Mouse (Mus musculus) kidney, postnatal 4 days (tissue): ENCODE measurements around the gene Socs4.
A peak's percentile ranks its signal among the peaks of the same experiment; 100 is the strongest.
"Not testable (repeated sequence)": the region's sequence is repeated elsewhere in the genome, so short reads cannot be mapped to it uniquely, and the experiment has no call there.

Experiments
- DNase-seq, 2 experiments: peaks; one replicate each; pipeline ENCODE4 v3.0.0; 2021; ENCODE audit warnings: mixed read lengths in 2 of 2

Socs4 gene

DNA sequence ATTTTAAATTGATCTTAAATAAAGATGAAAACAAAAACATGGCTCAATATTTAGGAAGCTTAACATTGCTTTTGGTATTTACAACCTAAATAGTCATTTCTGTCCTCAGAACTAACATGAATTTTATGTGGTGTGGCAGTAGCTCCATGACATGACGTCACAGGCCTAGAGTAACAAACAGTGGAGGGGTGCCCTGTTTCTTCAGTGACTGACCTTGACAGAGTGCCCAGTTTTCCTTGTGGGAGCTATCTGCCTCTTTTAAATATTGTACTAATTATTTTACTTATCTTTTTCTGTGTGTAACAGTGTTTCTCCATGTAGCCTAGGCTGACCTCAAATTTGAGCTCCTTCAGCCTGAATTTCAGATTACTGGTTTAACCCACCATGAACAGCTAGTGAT, 15.0 kb downstream of the Socs4 start:
- DNase-seq, result no peak

DNA sequence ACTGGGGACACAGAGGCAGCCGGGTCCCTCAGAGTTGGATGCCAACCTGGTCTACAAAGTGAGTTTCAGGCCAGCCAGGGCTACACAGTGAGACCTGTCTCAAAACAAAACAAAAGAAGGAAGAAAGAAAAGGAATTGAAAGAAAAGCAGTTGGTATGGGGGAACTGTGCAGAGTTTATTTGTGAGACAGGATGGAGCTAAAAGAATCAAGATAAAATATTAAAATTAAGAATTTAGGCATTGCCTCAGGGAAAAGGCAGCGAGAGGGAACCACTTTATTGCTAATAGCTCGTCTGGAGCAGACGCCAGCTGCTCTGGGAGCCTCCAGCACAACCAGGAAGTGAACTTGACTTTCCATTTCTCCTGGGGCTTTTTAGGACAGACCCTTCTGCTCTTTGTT, 17.4 kb downstream of the Socs4 start:
- DNase-seq, result no peak

DNA sequence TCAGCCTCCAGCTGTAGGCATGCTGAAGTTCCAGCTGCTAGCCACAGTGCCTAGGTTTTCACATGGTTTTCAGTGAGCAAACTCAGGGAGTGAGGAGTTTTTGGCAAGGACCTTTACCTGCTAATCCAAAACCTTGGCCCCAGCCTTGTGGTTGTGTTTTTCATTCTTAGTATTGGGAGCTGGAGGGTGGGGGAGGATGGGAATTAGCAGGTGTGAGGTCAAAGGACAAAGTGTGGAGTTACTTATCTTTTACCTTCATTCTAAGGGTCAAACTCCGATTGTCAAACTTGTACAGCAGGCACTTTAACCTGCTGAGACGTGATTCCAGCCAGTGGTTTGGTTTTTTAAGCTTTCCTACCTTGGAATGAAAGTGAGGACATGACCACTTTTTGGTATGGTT, 19.5 kb downstream of the Socs4 start:
- DNase-seq, result no peak

DNA sequence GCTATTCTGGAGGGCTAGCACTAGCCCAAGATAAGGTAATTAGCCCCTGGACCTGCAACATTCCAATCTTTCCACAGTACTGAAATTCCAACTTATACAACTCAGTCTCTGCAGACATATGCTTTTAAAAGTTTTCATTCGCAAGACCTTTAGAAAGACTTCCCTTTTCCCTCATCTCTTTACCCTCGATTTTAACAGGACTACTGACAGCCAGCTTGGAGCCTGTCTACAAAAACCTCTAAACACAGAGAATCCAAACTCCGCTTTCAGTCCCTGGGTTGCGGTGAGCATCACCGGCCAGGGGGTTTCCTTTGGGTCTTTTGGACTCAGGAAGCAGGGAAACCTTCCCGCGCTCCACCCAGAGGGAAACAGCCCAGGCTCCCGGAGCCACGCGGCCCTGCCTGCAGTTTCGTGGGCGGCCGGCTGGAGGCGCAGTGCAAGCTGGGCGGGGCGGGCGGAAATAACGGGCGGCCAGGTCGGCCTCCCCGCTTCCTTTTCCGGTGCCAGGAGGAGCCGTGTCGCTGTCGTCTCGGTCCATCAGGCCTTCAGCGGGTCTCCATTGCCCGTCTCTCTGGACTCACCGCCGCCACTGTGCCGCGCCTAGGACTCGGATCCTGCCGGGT, 21.2 kb downstream of the Socs4 start, which contains the start of gene Mapk1ip1l:
Gene Mapk1ip1l (plus strand): TSS at position 482 of the 623 bp plus-strand sequence.
- DNase-seq, result peak; percentile 95

DNA sequence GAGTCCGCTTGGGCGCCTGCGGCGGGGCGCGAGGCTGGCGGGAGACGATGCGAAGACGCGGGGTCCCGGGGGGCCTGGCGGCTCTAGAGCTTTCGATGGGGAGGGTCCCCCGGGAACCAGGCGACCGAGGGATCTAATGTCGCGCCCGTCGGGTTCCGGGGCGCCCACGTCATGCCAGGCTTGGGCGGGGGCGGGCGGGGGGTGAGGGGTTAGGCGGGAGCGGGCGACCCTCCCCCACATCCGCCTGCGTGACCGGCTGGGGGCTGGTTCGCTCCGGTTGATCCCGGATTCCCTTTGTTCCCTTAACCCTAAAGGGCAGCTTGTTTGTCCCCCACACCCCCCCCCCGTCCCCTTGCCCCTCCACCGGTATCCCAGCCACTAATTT, 21.7 kb downstream of the Socs4 start:
- DNase-seq, result peak; percentile 61 to 74

DNA sequence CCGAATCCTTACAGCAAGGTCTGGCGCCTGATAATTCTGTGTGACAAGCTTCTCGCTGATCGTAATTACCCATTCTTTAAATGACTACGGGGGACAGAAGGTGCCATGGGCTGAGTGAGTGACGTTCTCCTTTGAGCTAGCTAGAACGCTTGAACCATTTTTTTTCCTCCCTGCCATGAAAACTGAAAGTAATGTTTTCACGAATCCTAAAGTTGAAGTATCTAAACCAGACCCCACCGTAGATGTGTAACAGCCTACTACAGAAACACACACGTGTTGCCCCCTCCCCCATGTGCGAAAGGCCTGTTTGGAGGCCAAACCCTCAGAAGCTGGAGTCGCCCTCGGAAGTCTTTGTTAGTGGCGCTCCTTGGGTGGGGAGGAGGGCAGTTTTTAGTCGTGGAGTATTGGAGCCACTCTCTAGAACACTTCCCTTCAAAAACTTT, 22.1 kb downstream of the Socs4 start:
- peak; percentile 57 to 66 for DNase-seq

DNA sequence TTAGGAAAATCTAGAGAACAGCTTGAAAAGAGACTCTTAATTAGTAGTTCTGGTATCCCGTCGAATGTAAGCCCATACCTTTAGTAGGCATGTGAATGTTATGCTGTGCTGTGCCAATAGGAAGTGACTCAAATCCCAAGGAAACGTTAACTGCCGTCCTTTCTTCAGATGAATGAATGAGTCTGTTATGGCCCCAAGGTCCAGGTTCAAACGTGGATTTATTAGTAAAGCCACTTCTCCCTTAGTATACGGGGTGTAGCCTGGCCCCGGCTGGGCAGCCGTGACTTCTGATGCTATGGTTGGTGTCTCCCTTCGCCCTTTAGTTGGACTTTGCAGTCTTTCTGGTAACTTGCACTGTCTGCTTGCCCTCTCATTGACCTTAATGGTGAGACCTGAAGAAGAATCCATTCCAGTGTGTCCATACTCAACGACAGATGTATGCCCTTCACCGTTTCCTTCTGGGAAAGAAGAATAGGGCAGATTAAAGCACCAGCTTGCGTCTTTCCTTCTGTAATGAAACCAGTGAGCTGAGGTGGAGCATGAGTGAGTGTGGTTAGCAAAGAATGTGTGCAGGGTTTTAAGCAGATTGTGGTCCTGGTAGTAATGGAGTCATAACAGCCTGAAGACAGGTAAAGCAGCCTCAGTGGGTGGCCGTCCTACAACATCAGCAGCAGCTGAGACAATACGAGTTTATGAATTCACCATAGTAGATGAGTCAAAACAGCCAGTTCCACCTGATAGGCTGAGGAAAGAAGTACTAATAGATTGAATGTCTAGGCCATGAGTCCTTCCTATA, 26.4 kb downstream of the Socs4 start:
- no peak for DNase-seq

- no peak for DNase-seq
Measured at GRCm38 (mm10) chr14:47304814-47305405, 28.2 kb downstream of the Socs4 start.

DNA sequence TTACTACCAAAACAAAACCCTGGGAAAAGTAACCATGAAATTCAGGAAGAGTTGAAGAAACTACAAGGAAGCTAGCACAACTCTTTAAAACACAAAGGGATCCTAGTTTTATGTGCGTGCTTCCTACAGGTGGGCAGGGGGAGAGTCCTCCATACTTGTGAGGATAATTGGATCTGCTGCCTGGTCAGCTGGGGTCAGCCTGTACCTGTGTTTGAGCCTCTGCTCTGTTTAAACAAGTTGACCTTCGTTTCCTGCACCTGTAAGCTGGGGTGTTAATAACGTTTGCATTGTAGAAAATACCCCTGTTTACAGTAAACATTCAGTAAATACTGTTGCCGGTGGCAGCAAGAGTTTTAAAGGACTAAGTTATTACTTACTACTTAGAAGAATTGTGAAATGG, 29.2 kb downstream of the Socs4 start:
- no peak for DNase-seq

DNA sequence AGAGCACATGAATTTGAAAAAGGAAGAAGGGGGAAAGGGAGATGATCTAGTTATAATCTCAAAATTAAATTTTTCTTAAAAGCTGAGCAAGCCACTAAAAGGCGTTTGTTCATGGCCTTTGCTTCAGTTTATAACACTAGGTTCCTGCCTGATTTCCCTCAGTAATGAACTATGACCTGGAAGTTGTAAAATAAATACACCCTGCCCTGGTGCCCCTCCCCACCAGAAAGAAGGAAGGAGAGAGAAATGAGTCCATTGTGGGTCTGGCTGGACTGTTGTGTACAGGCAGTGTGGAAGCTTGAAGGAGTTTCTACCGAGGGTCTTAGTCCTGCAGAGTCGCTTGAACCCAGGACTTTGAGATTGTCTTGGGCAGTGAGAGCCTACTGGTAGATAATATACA, 30.9 kb downstream of the Socs4 start:
- no peak for DNase-seq

DNA sequence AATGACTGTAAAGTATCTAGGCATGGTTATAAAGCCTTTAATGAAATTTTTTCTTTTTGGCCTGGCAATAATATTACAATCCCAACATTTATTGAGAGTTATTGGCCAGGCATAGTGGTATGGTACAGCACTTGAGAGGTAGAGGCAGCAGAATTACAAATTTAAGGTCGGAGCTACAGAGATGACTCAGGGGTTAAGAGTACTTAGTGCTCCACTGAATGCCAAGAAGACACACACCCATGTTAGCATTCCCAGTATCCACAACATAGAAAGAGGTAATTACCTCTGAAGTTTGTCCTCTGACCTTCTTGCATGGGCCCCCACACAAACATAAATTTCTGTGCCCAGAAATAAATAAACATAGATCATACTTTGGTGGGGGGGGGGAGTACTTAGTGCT, 32.3 kb downstream of the Socs4 start:
- no peak for DNase-seq

DNA sequence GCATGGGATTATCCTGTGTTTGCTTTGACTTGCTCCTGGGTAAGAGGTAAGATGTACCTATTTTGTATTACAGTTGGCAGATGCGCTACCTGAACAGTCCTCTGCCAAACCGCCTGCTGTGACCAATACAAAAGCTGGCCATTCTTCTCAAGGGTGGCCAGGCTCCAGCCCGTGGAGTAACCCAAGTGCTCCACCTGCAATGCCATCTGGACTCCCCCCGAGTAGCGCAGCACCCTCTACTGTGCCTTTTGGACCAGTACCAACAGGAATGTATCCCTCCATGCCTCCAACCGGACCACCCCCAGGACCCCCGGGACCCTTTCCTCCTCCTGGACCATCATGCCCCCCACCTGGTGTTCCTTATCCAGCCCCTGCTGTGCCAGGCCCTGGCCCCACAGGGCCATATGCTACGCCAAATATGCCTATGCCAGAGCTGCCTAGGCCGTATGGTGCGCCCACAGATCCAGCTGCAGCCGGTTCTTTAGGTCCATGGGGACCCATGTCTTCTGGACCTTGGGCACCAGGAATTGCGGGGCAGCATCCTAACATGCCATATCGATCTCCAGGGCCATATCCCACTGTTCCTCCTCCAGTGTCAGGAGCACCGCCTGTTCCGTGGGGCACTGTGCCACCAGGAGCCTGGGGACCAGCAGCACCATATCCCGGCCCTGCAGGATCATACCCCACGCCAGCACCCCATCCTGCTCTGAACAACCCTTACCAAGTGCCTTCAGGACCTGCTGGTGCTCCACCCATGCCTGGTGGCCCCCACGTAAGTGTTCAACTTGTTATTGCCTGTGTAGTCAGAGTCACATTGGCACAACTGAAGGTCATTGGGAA, 33.8 kb downstream of the Socs4 start:
- DNase-seq, result no peak

DNA sequence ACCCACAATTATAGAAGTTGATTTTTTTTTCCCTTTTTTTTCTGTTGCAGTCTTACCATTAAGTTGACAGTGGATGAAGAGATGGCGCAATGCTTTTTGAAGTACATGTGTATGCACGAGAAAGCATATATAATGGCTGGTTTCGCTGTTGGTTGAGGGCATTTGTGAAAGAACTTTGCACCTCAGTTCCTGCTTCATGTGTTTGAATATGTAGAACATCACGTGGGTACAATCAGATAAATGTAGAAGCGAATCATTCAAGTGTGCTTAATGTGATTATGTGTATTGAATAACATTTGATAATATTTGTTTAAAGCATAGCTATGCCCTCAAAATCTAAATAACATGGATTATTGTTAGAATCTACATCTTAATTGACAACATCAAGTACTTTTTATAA, 42.6 kb downstream of the Socs4 start:
- DNase-seq, result no peak

DNA sequence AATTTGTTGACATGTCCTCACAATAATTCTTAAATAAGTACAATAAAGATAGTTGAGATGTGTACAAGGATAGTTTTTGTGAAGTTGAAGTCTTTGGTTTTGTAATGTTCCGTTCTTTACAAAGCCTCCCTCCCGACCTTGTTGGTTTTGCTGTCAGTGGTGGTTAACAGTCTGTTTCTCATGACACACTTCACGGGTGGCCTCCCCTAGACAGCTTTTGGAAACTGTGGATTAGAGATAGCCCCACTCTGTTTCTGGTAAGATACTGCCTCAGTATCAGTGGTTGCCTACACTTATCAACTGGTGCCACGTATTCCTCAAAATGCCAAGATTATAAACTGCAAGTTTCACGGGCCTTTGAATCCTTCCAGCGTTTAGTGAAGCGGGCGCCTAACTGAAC, 44.9 kb downstream of the Socs4 start:
- not testable (repeated sequence) for DNase-seq

GRCm38 (mm10) chr14:47325965-47326761, 49.4 kb downstream of the Socs4 start:
- DNase-seq, result no peak

- DNase-seq, result no peak
Measured at GRCm38 (mm10) chr14:47327347-47327746, 50.6 kb downstream of the Socs4 start.

DNA sequence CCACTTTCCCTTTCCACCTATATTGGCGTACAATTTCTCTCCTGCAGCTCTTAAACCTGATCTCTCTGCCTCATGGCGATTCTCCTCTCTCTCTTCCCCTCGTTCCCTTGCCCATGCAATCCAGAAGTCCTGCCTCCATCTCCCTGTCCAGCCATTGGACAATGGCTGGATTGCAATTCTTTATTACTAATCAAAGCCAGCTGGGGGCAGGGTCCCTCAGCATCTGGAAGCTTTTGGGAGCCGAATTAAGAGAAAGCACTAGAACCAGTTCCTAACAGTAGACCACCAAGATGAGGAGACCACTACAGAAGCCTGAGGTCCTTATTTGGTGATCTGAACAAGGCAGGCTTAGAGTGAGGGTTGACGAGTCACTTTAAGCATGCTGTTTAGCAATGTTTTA, 55.2 kb downstream of the Socs4 start:
- DNase-seq, result no peak

- DNase-seq, result peak; percentile 81 to 85
Measured at GRCm38 (mm10) chr14:47334819-47335218, 58.1 kb downstream of the Socs4 start.

- DNase-seq, result no peak
Measured at GRCm38 (mm10) chr14:47335300-47335699, 58.6 kb downstream of the Socs4 start.

DNA sequence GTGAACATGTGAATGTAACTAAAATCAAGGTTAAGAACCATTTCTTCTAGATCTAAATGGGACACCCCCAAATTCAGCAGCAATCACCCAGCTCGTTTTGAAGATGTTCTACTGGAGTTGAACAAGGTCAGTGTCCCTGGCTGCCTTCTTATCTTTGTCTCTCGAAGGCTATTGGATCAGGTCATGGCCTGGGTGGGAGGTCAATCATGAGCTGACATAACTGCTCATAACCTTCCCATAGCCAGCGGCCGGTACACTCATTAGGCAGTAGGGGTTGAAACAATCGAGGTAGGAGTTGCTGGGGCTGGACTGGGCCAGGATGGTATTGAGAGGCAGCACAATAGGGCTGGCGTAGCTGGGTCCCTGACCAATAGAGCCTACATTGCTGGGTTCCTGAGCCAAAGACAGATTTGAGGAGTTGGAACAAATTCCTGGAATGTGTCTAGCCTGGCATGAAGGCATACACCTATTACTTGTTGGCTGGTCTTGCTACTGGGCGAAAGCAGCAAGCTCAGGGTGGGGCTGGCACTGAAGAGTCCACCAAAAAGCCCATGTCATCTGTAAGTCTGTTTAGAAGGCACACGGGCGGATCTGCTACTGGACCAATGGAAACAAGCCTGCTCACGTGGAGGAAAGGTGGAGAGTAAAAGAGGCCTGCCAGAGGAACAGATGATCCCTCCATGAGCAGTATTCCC, 63.6 kb downstream of the Socs4 start:
- DNase-seq, result no peak

DNA sequence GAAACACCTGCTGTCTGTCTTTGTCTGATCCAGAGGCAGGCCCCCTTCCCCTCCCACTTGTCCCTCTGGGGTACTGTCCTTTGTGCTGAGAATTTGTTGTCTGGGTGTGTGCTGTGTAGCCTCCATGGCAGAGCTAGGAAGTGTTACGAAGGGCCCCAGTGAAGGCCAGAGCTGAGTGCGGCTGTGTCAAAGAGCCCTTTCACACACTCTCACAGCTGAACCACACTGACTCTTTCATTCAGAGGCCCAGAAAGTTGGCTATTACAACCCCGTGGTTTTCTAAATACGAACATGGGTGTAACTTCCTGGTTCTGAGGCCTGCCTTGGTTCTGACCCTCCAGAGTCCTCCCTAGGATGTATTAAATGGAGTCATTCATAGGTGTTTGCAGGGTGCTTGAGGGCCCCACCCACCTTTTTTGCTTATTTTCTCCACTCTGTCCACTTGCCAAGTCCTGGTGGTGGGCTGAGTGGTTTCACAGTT, 65.1 kb downstream of the Socs4 start:
- DNase-seq, result no peak
